Mouse (Mus musculus) lung, embryonic 15.5 days (tissue): ENCODE measurements around the gene Trim63. TPM values are rescaled to one million over a fixed set of nuclear protein-coding genes. Genes with fewer than 3 reads are reported as not detected.

Experiments
- ATAC-seq: fragments of 200-750 bp; cut with Nextera tagmentation; 2 replicates; pipeline ENCODE4 v1.8.0; 2017; ENCODE audit warnings: moderate number of reproducible peaks, borderline replicate concordance; ENCODE audit not compliant: low FRiP score, low TSS enrichment; ENCODE audit errors: extremely low read depth
- H3K27ac ChIP-seq: fragments of 300-500 bp; sonication (generic); 2 replicates; pipeline ENCODE4 v1.5.1; 2015; ENCODE audit warnings: moderate library complexity, mild to moderate bottlenecking, inconsistent platforms
- H3K27me3 ChIP-seq: fragments of 300-500 bp; sonication (generic); 2 replicates; pipeline ENCODE4 v1.6.1; 2015; ENCODE audit warnings: inconsistent platforms
- H3K36me3 ChIP-seq: fragments of 300-500 bp; sonication (generic); 2 replicates; pipeline ENCODE4 v1.6.1; 2015; ENCODE audit warnings: inconsistent platforms
- H3K4me1 ChIP-seq: fragments of 300-500 bp; sonication (generic); 2 replicates; pipeline ENCODE4 v1.6.1; 2015; ENCODE audit warnings: inconsistent platforms
- H3K4me2 ChIP-seq: fragments of 300-500 bp; sonication (generic); 2 replicates; pipeline ENCODE4 v1.6.1; 2015; ENCODE audit warnings: inconsistent platforms, mild to moderate bottlenecking, moderate library complexity
- H3K4me3 ChIP-seq: fragments of 300-500 bp; sonication (generic); 2 replicates; pipeline ENCODE4 v1.5.1; 2015; ENCODE audit warnings: mild to moderate bottlenecking, inconsistent platforms
- H3K9ac ChIP-seq: fragments of 300-500 bp; sonication (generic); 2 replicates; pipeline ENCODE4 v1.6.1; 2015; ENCODE audit warnings: inconsistent platforms
- H3K9me3 ChIP-seq: fragments of 300-500 bp; sonication (generic); 2 replicates; pipeline ENCODE4 v1.6.1; 2016; ENCODE audit warnings: inconsistent platforms
- WGBS: fragments of 180-500 bp; shearing (Covaris S2); methylation state at CpG from one replicate; pipeline ENCODE4 v1.1.7; 2015; 5-methylcytosine and 5-hydroxymethylcytosine counted together
- polyA plus RNA-seq: library from polyadenylated mRNA; unstranded; fragments of >200 nt; fragmentation: Nextera tagmentation; extraction: Ambion mirVana; gene quantifications from 2 replicates; pipeline ENCODE4 v1.2.1, GENCODE M21; 2015

The Trim63 gene
- polyA plus RNA-seq, 1 experiment from 2014 or later: 4.3 TPM

GRCm38 (mm10) chr4:134302084-134302483 lies 12.8 kb upstream of the Trim63 start:
- peaks cover 5% of the 10 kb centered on the region for H3K4me1 ChIP-seq
- H3K27ac ChIP-seq: no peak overlapping the region
- 72% methylated on average over 5 of the region's 5 CpGs for WGBS

GRCm38 (mm10) chr4:134306963-134307362 lies 8.0 kb upstream of the Trim63 start:
- ATAC-seq: no peak; the same call in 1 of the 2 replicates
- Histone ChIP-seq H3K4me2 (peak overlapping the region; percentile 29), H3K9ac (no peak overlapping the region), H3K9me3 (no peaks in the 10 kb centered on the region), H3K27ac (0 out of 2 replicates have a peak overlapping the region, but pooled peaks have one; percentile 7), H3K4me1 (peaks cover 14% of the 10 kb centered on the region), H3K36me3 (no peaks in the 10 kb centered on the region), H3K4me3 (no peak overlapping the region), H3K27me3 (no peaks in the 10 kb centered on the region)
- WGBS: 20% methylated on average over 2 of the region's 2 CpGs

More at GRCm38 (mm10) chr4:134302084-134302483, 12.8 kb upstream of the Trim63 start:
- Histone ChIP-seq H3K4me2 (no peak overlapping the region), H3K9ac (no peak overlapping the region), H3K9me3 (no peaks in the 10 kb centered on the region), H3K36me3 (no peaks in the 10 kb centered on the region), H3K27me3 (no peaks in the 10 kb centered on the region), H3K4me3 (no peak overlapping the region)
- no peak for ATAC-seq

GRCm38 (mm10) chr4:134307367-134308072 lies 7.4 kb upstream of the Trim63 start:
- no peaks in the 10 kb centered on the region for H3K9me3 ChIP-seq
- no peaks in the 10 kb centered on the region for H3K27me3 ChIP-seq
- peak; percentile 77 for ATAC-seq
- peak overlapping the region; percentile 29 for H3K4me2 ChIP-seq
- H3K9ac ChIP-seq: no peak overlapping the region
- no peak overlapping the region for H3K4me3 ChIP-seq
- peaks cover 14% of the 10 kb centered on the region for H3K4me1 ChIP-seq
- H3K36me3 ChIP-seq: no peaks in the 10 kb centered on the region
- peak overlapping the region; percentile 7 for H3K27ac ChIP-seq
- 2% methylated on average over 12 of the region's 12 CpGs for WGBS

GRCm38 (mm10) chr4:134310106-134310505 lies 4.8 kb upstream of the Trim63 start:
- no peak overlapping the region for H3K9ac ChIP-seq
- H3K4me1 ChIP-seq: peaks cover 14% of the 10 kb centered on the region
- H3K36me3 ChIP-seq: no peaks in the 10 kb centered on the region
- ATAC-seq: no peak
- H3K4me2 ChIP-seq: no peak overlapping the region
- 81% methylated on average over 7 of the region's 7 CpGs for WGBS
- no peaks in the 10 kb centered on the region for H3K9me3 ChIP-seq
- no peak overlapping the region for H3K4me3 ChIP-seq
- H3K27ac ChIP-seq: no peak overlapping the region
- no peaks in the 10 kb centered on the region for H3K27me3 ChIP-seq

GRCm38 (mm10) chr4:134310656-134311055 lies 4.3 kb upstream of the Trim63 start:
- ATAC-seq: no peak
- Histone ChIP-seq H3K4me3 (no peak overlapping the region), H3K4me2 (no peak overlapping the region), H3K9me3 (no peaks in the 10 kb centered on the region), H3K9ac (no peak overlapping the region), H3K4me1 (peaks cover 14% of the 10 kb centered on the region), H3K27ac (no peak overlapping the region), H3K27me3 (no peaks in the 10 kb centered on the region), H3K36me3 (no peaks in the 10 kb centered on the region)
- WGBS: 79% methylated on average over 9 of the region's 9 CpGs

GRCm38 (mm10) chr4:134311784-134312183 lies 3.1 kb upstream of the Trim63 start:
- WGBS: 80% methylated on average over 9 of the region's 9 CpGs
- ATAC-seq: no peak
- H3K27me3 ChIP-seq: no peaks in the 10 kb centered on the region

GRCm38 (mm10) chr4:134312341-134312740 lies 2.6 kb upstream of the Trim63 start:
- H3K9me3 ChIP-seq: no peaks in the 10 kb centered on the region
- H3K27ac ChIP-seq: no peak overlapping the region
- H3K4me2 ChIP-seq: no peak overlapping the region
- peaks cover 6% of the 10 kb centered on the region for H3K4me1 ChIP-seq
- H3K9ac ChIP-seq: no peak overlapping the region
- WGBS: 87% methylated on average over 5 of the region's 5 CpGs
- H3K4me3 ChIP-seq: no peak overlapping the region
- H3K27me3 ChIP-seq: no peaks in the 10 kb centered on the region
- no peak for ATAC-seq
- H3K36me3 ChIP-seq: no peaks in the 10 kb centered on the region

More at GRCm38 (mm10) chr4:134311784-134312183, 3.1 kb upstream of the Trim63 start:
- H3K27ac ChIP-seq: no peak overlapping the region
- H3K9me3 ChIP-seq: no peaks in the 10 kb centered on the region
- H3K9ac ChIP-seq: no peak overlapping the region
- no peaks in the 10 kb centered on the region for H3K36me3 ChIP-seq
- no peak overlapping the region for H3K4me2 ChIP-seq
- peaks cover 12% of the 10 kb centered on the region for H3K4me1 ChIP-seq
- H3K4me3 ChIP-seq: no peak overlapping the region

- Histone ChIP-seq H3K27ac (no peak overlapping the region), H3K4me2 (no peak overlapping the region), H3K9ac (no peak overlapping the region), H3K27me3 (no peaks in the 10 kb centered on the region), H3K4me3 (no peak overlapping the region), H3K4me1 (0 out of 2 replicates have a peak, but pooled peaks cover under 1% of the 10 kb centered on the region), H3K9me3 (no peaks in the 10 kb centered on the region), H3K36me3 (no peaks in the 10 kb centered on the region)
- WGBS: 94% methylated on average over 6 of the region's 6 CpGs
- no peak for ATAC-seq
Observed at GRCm38 (mm10) chr4:134312901-134313300, 2.0 kb upstream of the Trim63 start.

GRCm38 (mm10) chr4:134314081-134314655 lies 752 bp upstream of the Trim63 start:
- Histone ChIP-seq H3K4me2 (no peak overlapping the region), H3K27ac (no peak overlapping the region), H3K9ac (no peak overlapping the region), H3K4me3 (no peak overlapping the region), H3K9me3 (no peaks in the 10 kb centered on the region), H3K27me3 (no peaks in the 10 kb centered on the region), H3K4me1 (no peaks in the 10 kb centered on the region), H3K36me3 (no peaks in the 10 kb centered on the region)
- no peak for ATAC-seq
- WGBS: 57% methylated on average over 4 of the region's 4 CpGs

GRCm38 (mm10) chr4:134315470-134315869 lies 550 bp downstream of the Trim63 start:
- WGBS: 54% methylated on average over 9 of the region's 9 CpGs
- H3K4me1 ChIP-seq: no peaks in the 10 kb centered on the region
- ATAC-seq: 0 out of 2 replicates have a peak, but pooled peaks have one; percentile 48
- H3K9me3 ChIP-seq: no peaks in the 10 kb centered on the region
- H3K36me3 ChIP-seq: no peaks in the 10 kb centered on the region
- H3K27ac ChIP-seq: no peak overlapping the region
- no peaks in the 10 kb centered on the region for H3K27me3 ChIP-seq
- no peak overlapping the region for H3K4me2 ChIP-seq
- no peak overlapping the region for H3K4me3 ChIP-seq
- H3K9ac ChIP-seq: no peak overlapping the region

GRCm38 (mm10) chr4:134316390-134316789 lies 1.5 kb downstream of the Trim63 start:
- Histone ChIP-seq H3K9me3 (no peaks in the 10 kb centered on the region), H3K4me1 (no peaks in the 10 kb centered on the region), H3K4me2 (no peak overlapping the region), H3K36me3 (no peaks in the 10 kb centered on the region), H3K27me3 (no peaks in the 10 kb centered on the region), H3K4me3 (no peak overlapping the region), H3K27ac (no peak overlapping the region), H3K9ac (no peak overlapping the region)
- 46% methylated on average over 16 of the region's 16 CpGs for WGBS
- no peak for ATAC-seq

GRCm38 (mm10) chr4:134319074-134319473 lies 4.2 kb downstream of the Trim63 start:
- Histone ChIP-seq H3K9ac (no peak overlapping the region), H3K4me3 (no peak overlapping the region)

More at GRCm38 (mm10) chr4:134319074-134319473, 4.2 kb downstream of the Trim63 start:
- no peaks in the 10 kb centered on the region for H3K27me3 ChIP-seq
- H3K27ac ChIP-seq: no peak overlapping the region
- no peaks in the 10 kb centered on the region for H3K4me1 ChIP-seq
- ATAC-seq: no peak
- WGBS: 74% methylated on average over 5 of the region's 5 CpGs
- no peaks in the 10 kb centered on the region for H3K9me3 ChIP-seq
- H3K4me2 ChIP-seq: no peak overlapping the region
- no peaks in the 10 kb centered on the region for H3K36me3 ChIP-seq
